Comparison of ENCODE assay signal across 18 mouse cellular contexts in the genomic region with DNA sequence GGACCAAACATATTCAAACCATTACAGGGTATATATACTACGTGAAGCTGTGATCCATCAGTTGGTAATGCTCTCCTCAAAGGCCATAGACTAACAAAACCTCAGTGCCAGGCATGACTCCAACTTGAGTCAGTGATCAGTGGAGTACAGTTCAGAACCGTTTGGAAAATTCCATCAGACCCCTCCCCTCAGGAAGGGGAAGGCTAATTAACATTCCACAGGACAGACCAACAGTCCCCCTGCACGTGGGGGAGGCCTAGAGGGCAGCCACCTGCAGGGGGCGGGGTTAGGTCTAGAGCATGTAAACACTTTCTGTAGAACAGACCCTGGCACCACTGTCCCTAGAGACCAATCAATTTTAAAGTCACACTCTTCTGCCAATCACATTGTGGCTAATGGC. TPM values are rescaled to one million over a fixed set of nuclear protein-coding genes. Genes with fewer than 3 reads are reported as not detected.
DNase-seq lines count a peak whose midpoint lies in the region; ATAC-seq and TF ChIP-seq lines count a peak whose summit lies in the region.
"Had no signal": no experiment of that assay in that cellular context is flagged by ENCODE, and none has a peak within 500 bp of the region (broad histone marks: within the 10 kb centered on the region; RNA-seq: fewer than 3 reads in every experiment).

No protein-coding gene starts in this region.

- no peak overlapping the region for H3K4me3 ChIP-seq in midbrain, embryonic 12.5 days
- no peak overlapping the region for H3K4me3 ChIP-seq in midbrain, embryonic 16.5 days (ENCODE audit: low read depth, low read length)
- H3K4me3 ChIP-seq in limb, embryonic 15.5 days: no peak overlapping the region
- no peak overlapping the region for H3K4me3 ChIP-seq in cerebellum, adult 2 months (replicated peaks; ENCODE audit: insufficient read depth, low read depth, low read length)
- H3K4me3 ChIP-seq: forebrain, embryonic 10.5 days; heart, embryonic 13.5 days; liver, embryonic 12.5 days had no signal

- H3K27ac ChIP-seq in midbrain, embryonic 12.5 days (replicated peaks): no peak overlapping the region
- no peak overlapping the region for H3K27ac ChIP-seq in midbrain, embryonic 16.5 days (ENCODE audit: low read length)
- H3K27ac ChIP-seq in limb, embryonic 15.5 days: no peak overlapping the region
- H3K27ac ChIP-seq in cerebellum, adult 2 months (ENCODE audit: insufficient read depth, low read length): no peak overlapping the region
- H3K27ac ChIP-seq: forebrain, embryonic 10.5 days; heart, embryonic 13.5 days; hindbrain, embryonic 14.5 days; liver, embryonic 12.5 days had no signal

- no peaks in the 10 kb centered on the region for H3K9me3 ChIP-seq in midbrain, embryonic 12.5 days
- H3K9me3 ChIP-seq in midbrain, embryonic 16.5 days (replicated peaks; ENCODE audit: control insufficient read depth, low read length, poor library complexity, severe bottlenecking): no peaks in the 10 kb centered on the region
- no peaks in the 10 kb centered on the region for H3K9me3 ChIP-seq in limb, embryonic 15.5 days
- H3K9me3 ChIP-seq: forebrain, embryonic 10.5 days; heart, embryonic 13.5 days; liver, embryonic 12.5 days had no signal

- H3K4me1 ChIP-seq in midbrain, embryonic 12.5 days: no peaks in the 10 kb centered on the region
- H3K4me1 ChIP-seq in midbrain, embryonic 16.5 days (ENCODE audit: control insufficient read depth, insufficient read depth, low read length): no peaks in the 10 kb centered on the region
- H3K4me1 ChIP-seq in limb, embryonic 15.5 days: no peaks in the 10 kb centered on the region; the same call in 1 of the 2 replicates
- H3K4me1 ChIP-seq in cerebellum, adult 2 months (ENCODE audit: control insufficient read depth, insufficient read depth, low read length): no peaks in the 10 kb centered on the region
- H3K4me1 ChIP-seq: forebrain, embryonic 10.5 days; heart, embryonic 13.5 days; liver, embryonic 12.5 days had no signal

- WGBS in midbrain, embryonic 12.5 days: 60% methylated on average over 4 of the region's 4 CpGs
- WGBS in midbrain, embryonic 16.5 days: 65% methylated on average over 4 of the region's 4 CpGs
- 31% methylated on average over 4 of the region's 4 CpGs for WGBS in limb, embryonic 15.5 days
- 45% methylated on average over 4 of the region's 4 CpGs for WGBS in cerebellum, adult 2 months

- no peak for TF ChIP-seq POLR2A in cerebellum, adult 2 months (IDR thresholded peaks at IDR 0.05; ENCODE audit: borderline replicate concordance, insufficient read depth, low read length)

- no peak for TF ChIP-seq CTCF in cerebellum, adult 2 months (IDR thresholded peaks at IDR 0.05; ENCODE audit: borderline replicate concordance, insufficient read depth, low read depth, low read length)

- H3K27me3 ChIP-seq in midbrain, embryonic 12.5 days: no peaks in the 10 kb centered on the region
- H3K27me3 ChIP-seq in midbrain, embryonic 16.5 days (ENCODE audit: control insufficient read depth, insufficient read depth, low read depth, low read length): no peaks in the 10 kb centered on the region
- no peaks in the 10 kb centered on the region for H3K27me3 ChIP-seq in limb, embryonic 15.5 days
- no peaks in the 10 kb centered on the region for H3K27me3 ChIP-seq in cerebellum, adult 2 months (ENCODE audit: control insufficient read depth, insufficient read depth, low read length)
- H3K27me3 ChIP-seq: heart, embryonic 13.5 days; liver, embryonic 12.5 days had no signal

- H3K4me2 ChIP-seq in midbrain, embryonic 12.5 days (replicated peaks): no peak overlapping the region
- no peak overlapping the region for H3K4me2 ChIP-seq in midbrain, embryonic 16.5 days (ENCODE audit: low read length)
- no peak overlapping the region for H3K4me2 ChIP-seq in limb, embryonic 15.5 days
- H3K4me2 ChIP-seq: heart, embryonic 13.5 days; hindbrain, embryonic 14.5 days; liver, embryonic 12.5 days had no signal

- DNase-seq in heart, adult 11 months: peak; percentile 76
- no peak for DNase-seq in heart, adult 9 months (ENCODE audit: low spot score in 2 of 2)
- DNase-seq in R1 (ENCODE audit: low read depth, low spot score): peak; percentile 45
- no peak for DNase-seq in gastrocnemius, postnatal 25 days
- no peak for DNase-seq in cerebellum, adult 2 months
- DNase-seq: adrenal gland, postnatal 36 days; kidney, adult 18-20 months; lung, postnatal 14 days; right cerebral cortex, postnatal 25 days had no signal

- no peak overlapping the region for H3K9ac ChIP-seq in midbrain, embryonic 12.5 days (replicated peaks)
- H3K9ac ChIP-seq in midbrain, embryonic 16.5 days (ENCODE audit: low read depth, low read length): no peak overlapping the region
- no peak overlapping the region for H3K9ac ChIP-seq in limb, embryonic 15.5 days
- H3K9ac ChIP-seq: heart, embryonic 13.5 days; hindbrain, embryonic 14.5 days; liver, embryonic 12.5 days had no signal

- H3K36me3 ChIP-seq in midbrain, embryonic 12.5 days: no peaks in the 10 kb centered on the region
- no peaks in the 10 kb centered on the region for H3K36me3 ChIP-seq in midbrain, embryonic 16.5 days (ENCODE audit: control insufficient read depth, insufficient read depth, low read length)
- no peaks in the 10 kb centered on the region for H3K36me3 ChIP-seq in limb, embryonic 15.5 days
- H3K36me3 ChIP-seq: forebrain, embryonic 10.5 days; heart, embryonic 13.5 days; liver, embryonic 12.5 days had no signal

- peak; percentile 70 for ATAC-seq in midbrain, embryonic 12.5 days (ENCODE audit: low FRiP score, low read depth)
- ATAC-seq in midbrain, embryonic 16.5 days: no peak
- ATAC-seq in limb, embryonic 15.5 days (ENCODE audit: insufficient number of reproducible peaks, low FRiP score, low TSS enrichment, low read depth): peak; percentile 71
- ATAC-seq: liver, embryonic 12.5 days had no signal

RNA-seq across cellular contexts. Expression of a gene that starts 47.3 kb away (rescaled TPM):
- polyA plus RNA-seq in midbrain, embryonic 12.5 days (2016; fragmentation: Nextera tagmentation; extraction: Ambion mirVana): not detected in 2 replicates
- not detected in 2 replicates for polyA plus RNA-seq in midbrain, embryonic 16.5 days (2015; fragmentation: Nextera tagmentation; extraction: Ambion mirVana)
- not detected in 2 replicates for polyA plus RNA-seq in limb, embryonic 15.5 days (2015; fragmentation: Nextera tagmentation; extraction: Ambion mirVana)
- total RNA-seq in gastrocnemius, postnatal 25 days (2021): not detected
- polyA plus RNA-seq in cerebellum, adult 2 months (2012; rRNA removed): not detected in 2 replicates
- total RNA-seq: adrenal gland, postnatal 36 days; gastrocnemius, adult 8-10 months had no signal
- polyA plus RNA-seq: cortical plate, adult 2 months; forebrain, embryonic 10.5 days; heart, embryonic 13.5 days; hindbrain, embryonic 14.5 days had no signal

Comparison
In these comparisons a context has a peak if more than half of its experiments do, and no peak if none do; other contexts are left out.
1. DNase-seq: peak in heart, adult 11 months (single experiment) and R1 (single experiment); none in heart, adult 9 months (0 of 2), gastrocnemius, postnatal 25 days (single experiment) and cerebellum, adult 2 months (0 of 2).